ENCODE assay signal across 29 mouse cellular contexts in genomic region chr5:91166601-91167000, GRCm38 (mm10). TPM values are rescaled to one million over a fixed set of nuclear protein-coding genes. Genes with fewer than 3 reads are reported as not detected.
A peak's percentile ranks its signal among the peaks of the same experiment; 100 is the strongest.
DNase-seq lines count a peak whose midpoint lies in the region; ATAC-seq and TF ChIP-seq lines count a peak whose summit lies in the region.
"Had no signal": no experiment of that assay in that cellular context is flagged by ENCODE, and none has a peak within 500 bp of the region (broad histone marks: within the 10 kb centered on the region; RNA-seq: fewer than 3 reads in every experiment).

No protein-coding gene starts in this region.

- no peaks in the 10 kb centered on the region for H3K27me3 ChIP-seq in kidney, postnatal 0 days (ENCODE audit: insufficient read depth, low read length)
- no peaks in the 10 kb centered on the region for H3K27me3 ChIP-seq in lung, postnatal 0 days (replicated peaks; ENCODE audit: insufficient read depth, low read length)
- peaks cover 0 to 3% of the 10 kb centered on the region in 2 experiments; a peak in 2 of 4 replicates for H3K27me3 ChIP-seq in MEL (ENCODE audit: control insufficient read depth in 1 of 2, insufficient read depth in 2 of 2, low read length in 2 of 2)
- H3K27me3 ChIP-seq: embryonic facial prominence, embryonic 13.5 days; forebrain, embryonic 13.5 days; heart, embryonic 12.5 days; heart, embryonic 15.5 days had no signal

- no peaks in the 10 kb centered on the region for H3K9me3 ChIP-seq in kidney, postnatal 0 days (replicated peaks; ENCODE audit: low read length)
- H3K9me3 ChIP-seq in lung, postnatal 0 days (ENCODE audit: low read length) = no peaks in the 10 kb centered on the region
- no peaks in the 10 kb centered on the region for H3K9me3 ChIP-seq in MEL (replicated peaks; ENCODE audit: insufficient read depth, low read length)
- H3K9me3 ChIP-seq: embryonic facial prominence, embryonic 13.5 days; forebrain, embryonic 10.5 days; forebrain, embryonic 13.5 days; heart, embryonic 12.5 days; heart, embryonic 15.5 days had no signal

- TF ChIP-seq CTCF in kidney, postnatal 0 days (IDR thresholded peaks at IDR 0.05; ENCODE audit: low read depth) = no peak
- no peak for TF ChIP-seq CTCF in lung, postnatal 0 days (IDR thresholded peaks at IDR 0.05)
- TF ChIP-seq CTCF in MEL (IDR thresholded peaks at IDR 0.05 in 2 of 3, conservative IDR thresholded peaks at IDR 0.05 in 1 of 3; ENCODE audit: control insufficient read depth in 1 of 3, insufficient read depth in 1 of 3, low read depth in 2 of 3, low read length in 3 of 3, poor library complexity in 1 of 3, severe bottlenecking in 1 of 3) = no peak
- no peak for TF ChIP-seq CTCF in brain, embryonic 14.5 days (IDR thresholded peaks at IDR 0.05; ENCODE audit: borderline replicate concordance, extremely low read depth, insufficient read depth, insufficient read length)

- TF ChIP-seq RAD21 in MEL (IDR thresholded peaks at IDR 0.05; ENCODE audit: low read depth, low read length) = no peak

- peak; percentile 5 for DNase-seq in kidney, postnatal 0 days (ENCODE audit: low spot score)
- no peak for DNase-seq in kidney, postnatal 4 days
- peak; percentile 25 for DNase-seq in lung, postnatal 0 days (ENCODE audit: low spot score)
- no peak for DNase-seq in lung, postnatal 36 days
- DNase-seq in MEL (ENCODE audit: low read depth, low spot score) = peak; percentile 3
- peak; percentile 3 for DNase-seq in brain, embryonic 14.5 days (ENCODE audit: low read depth)
- DNase-seq in adrenal gland, postnatal 4 days (ENCODE audit: low spot score in 2 of 2) = no peak
- DNase-seq: adrenal gland, adult 2 months; adrenal gland, postnatal 25 days; cerebellum, adult 11 months; cerebellum, adult 2 months; cerebellum, adult 9-11 months; cerebellum, postnatal 25 days; gastrocnemius, postnatal 10 days; gastrocnemius, postnatal 36 days; heart, postnatal 4 days had no signal

- no peak overlapping the region for H3K27ac ChIP-seq in kidney, postnatal 0 days
- no peak overlapping the region for H3K27ac ChIP-seq in lung, postnatal 0 days (ENCODE audit: low read length)
- H3K27ac ChIP-seq in MEL (ENCODE audit: control insufficient read depth, low read depth, low read length) = no peak overlapping the region
- H3K27ac ChIP-seq: embryonic facial prominence, embryonic 13.5 days; forebrain, embryonic 10.5 days; forebrain, embryonic 13.5 days; heart, embryonic 15.5 days; hindbrain, embryonic 14.5 days had no signal

- no peak for TF ChIP-seq POLR2A in MEL (IDR thresholded peaks at IDR 0.05; ENCODE audit: control insufficient read depth in 1 of 2, insufficient read depth in 1 of 2, low read depth in 1 of 2, low read length in 2 of 2, poor library complexity in 1 of 2)
- no peak for TF ChIP-seq POLR2A in brain, embryonic 14.5 days (IDR thresholded peaks at IDR 0.05; ENCODE audit: borderline replicate concordance, extremely low read depth, insufficient read depth, insufficient read length, poor library complexity, severe bottlenecking)

- H3K36me3 ChIP-seq in kidney, postnatal 0 days (ENCODE audit: insufficient read depth, low read length) = no peaks in the 10 kb centered on the region
- no peaks in the 10 kb centered on the region for H3K36me3 ChIP-seq in lung, postnatal 0 days (ENCODE audit: insufficient read depth, low read length)
- H3K36me3 ChIP-seq in MEL (ENCODE audit: control insufficient read depth in 1 of 2, insufficient read depth in 2 of 2, low read length in 2 of 2) = no peaks in the 10 kb centered on the region
- H3K36me3 ChIP-seq: embryonic facial prominence, embryonic 13.5 days; forebrain, embryonic 10.5 days; heart, embryonic 12.5 days; heart, embryonic 15.5 days had no signal

- H3K4me2 ChIP-seq in kidney, postnatal 0 days (ENCODE audit: low read length) = no peak overlapping the region
- no peak overlapping the region for H3K4me2 ChIP-seq in lung, postnatal 0 days (replicated peaks; ENCODE audit: low read depth, low read length)
- H3K4me2 ChIP-seq: embryonic facial prominence, embryonic 13.5 days; forebrain, embryonic 13.5 days; heart, embryonic 12.5 days; heart, embryonic 15.5 days; hindbrain, embryonic 14.5 days had no signal

- ATAC-seq in kidney, postnatal 0 days (replicated peaks; ENCODE audit: low FRiP score, low read depth) = no peak
- no peak for ATAC-seq in lung, postnatal 0 days
- ATAC-seq: forebrain, embryonic 13.5 days; forebrain, embryonic 16.5 days; intestine, postnatal 0 days had no signal

- 79% methylated on average over 5 of the region's 5 CpGs for WGBS in kidney, postnatal 0 days
- WGBS in lung, postnatal 0 days = 64% methylated on average over 5 of the region's 5 CpGs

- H3K79me2 ChIP-seq in MEL (ENCODE audit: control insufficient read depth, insufficient read depth, low read length, poor library complexity) = no peaks in the 10 kb centered on the region

- no peak for TF ChIP-seq EP300 in lung, postnatal 0 days (IDR thresholded peaks at IDR 0.05)
- no peak for TF ChIP-seq EP300 in MEL (IDR thresholded peaks at IDR 0.05; ENCODE audit: low read depth in 1 of 2, low read length in 2 of 2)

- no peak overlapping the region for H3K9ac ChIP-seq in kidney, postnatal 0 days (ENCODE audit: low read depth, low read length)
- no peak overlapping the region for H3K9ac ChIP-seq in lung, postnatal 0 days (replicated peaks; ENCODE audit: low read depth)
- H3K9ac ChIP-seq in MEL (ENCODE audit: control insufficient read depth, low read depth, low read length, poor library complexity, severe bottlenecking) = no peak overlapping the region
- H3K9ac ChIP-seq: embryonic facial prominence, embryonic 13.5 days; forebrain, embryonic 13.5 days; heart, embryonic 12.5 days; heart, embryonic 15.5 days; hindbrain, embryonic 14.5 days had no signal

- H3K4me3 ChIP-seq in kidney, postnatal 0 days (replicated peaks; ENCODE audit: low read depth, low read length) = no peak overlapping the region
- H3K4me3 ChIP-seq in lung, postnatal 0 days (ENCODE audit: low read depth, low read length) = no peak overlapping the region
- no peak overlapping the region for H3K4me3 ChIP-seq in MEL (ENCODE audit: control insufficient read depth in 1 of 2, insufficient read depth in 1 of 2, low read depth in 2 of 2, low read length in 2 of 2)
- H3K4me3 ChIP-seq: embryonic facial prominence, embryonic 13.5 days; forebrain, embryonic 10.5 days; forebrain, embryonic 13.5 days; heart, embryonic 12.5 days; heart, embryonic 15.5 days had no signal

- H3K4me1 ChIP-seq in kidney, postnatal 0 days (replicated peaks; ENCODE audit: insufficient read depth, low read length) = no peaks in the 10 kb centered on the region
- H3K4me1 ChIP-seq in lung, postnatal 0 days (ENCODE audit: insufficient read depth, low read depth, low read length) = no peaks in the 10 kb centered on the region
- H3K4me1 ChIP-seq in MEL (ENCODE audit: control insufficient read depth in 1 of 2, insufficient read depth in 2 of 2, low read length in 2 of 2) = no peaks in the 10 kb centered on the region
- H3K4me1 ChIP-seq: forebrain, embryonic 10.5 days; forebrain, embryonic 13.5 days; heart, embryonic 12.5 days; heart, embryonic 15.5 days had no signal

TF ChIP-seq in MEL, 35 proteins besides CTCF, POLR2A, EP300 and RAD21:
- TF ChIP-seq POLR2AphosphoS2 (IDR thresholded peaks at IDR 0.05; ENCODE audit: low read length) (no peak), ZC3H11A (IDR thresholded peaks at IDR 0.05; ENCODE audit: low read depth, low read length) (no peak), MAZ (IDR thresholded peaks at IDR 0.05; ENCODE audit: low read depth, low read length) (no peak), NELFE (IDR thresholded peaks at IDR 0.05; ENCODE audit: low read depth, low read length) (no peak), KAT2A (conservative IDR thresholded peaks at IDR 0.05; ENCODE audit: low read depth, low read length) (no peak), TBP (IDR thresholded peaks at IDR 0.05; ENCODE audit: low read depth, low read length) (no peak), MAX (IDR thresholded peaks at IDR 0.05; ENCODE audit: low read length) (no peak), ETS1 (IDR thresholded peaks at IDR 0.05; ENCODE audit: low read depth, low read length) (no peak), MYB (IDR thresholded peaks at IDR 0.05; ENCODE audit: low read depth, low read length) (no peak), CHD1 (IDR thresholded peaks at IDR 0.05; ENCODE audit: low read depth, low read length) (no peak), MEF2A (IDR thresholded peaks at IDR 0.05; ENCODE audit: extremely low read depth, insufficient replicate concordance, low read depth, low read length, poor library complexity, severe bottlenecking) (no peak), TCF12 (IDR thresholded peaks at IDR 0.05; ENCODE audit: low read depth, low read length) (no peak), UBTF (IDR thresholded peaks at IDR 0.05; ENCODE audit: borderline replicate concordance, insufficient read depth, low read depth, low read length) (no peak), USF1 (IDR thresholded peaks at IDR 0.05; ENCODE audit: low read depth, low read length) (no peak), ZKSCAN1 (IDR thresholded peaks at IDR 0.05; ENCODE audit: low read depth, low read length) (no peak), TAL1 (IDR thresholded peaks at IDR 0.05; ENCODE audit: low read length) (no peak), MXI1 (IDR thresholded peaks at IDR 0.05; ENCODE audit: low read depth, low read length) (no peak), E2F4 (IDR thresholded peaks at IDR 0.05; ENCODE audit: borderline replicate concordance, low read depth, low read length) (no peak), POLR2AphosphoS5 (IDR thresholded peaks at IDR 0.05; ENCODE audit: borderline replicate concordance, low read depth, low read length) (no peak)
TF ChIP-seq in MEL: peak in this region for 0.

RNA-seq across cellular contexts. Expression of gene Areg, which starts 27.2 kb away (rescaled TPM):
- polyA plus RNA-seq in kidney, postnatal 0 days (2015; fragmentation: Nextera tagmentation; extraction: Ambion mirVana) = 0.14 and 0.34 TPM in 2 replicates
- 13.1 and 13.7 TPM in 2 replicates for polyA plus RNA-seq in lung, postnatal 0 days (2015; fragmentation: Nextera tagmentation; extraction: Ambion mirVana)
- not detected in 2 replicates for total RNA-seq in MEL (2012; rRNA removed)
- not detected for polyA plus RNA-seq in MEL (2012; ENCODE audit: insufficient read depth in 1 of 2, insufficient read length in 2 of 2, low read depth in 1 of 2, low replicate concordance in 2 of 2, missing spikeins in 1 of 2)
- 0.08 and 0.15 TPM in 2 replicates for polyA plus RNA-seq in brain, embryonic 14.5 days (2012; rRNA removed)
- total RNA-seq in adrenal gland, postnatal 4 days (2021) = under 1 TPM in 1 of 2 experiments, not detected in 1; 0.34 TPM
- total RNA-seq: adrenal gland, adult 2 months; adrenal gland, postnatal 25 days; common myeloid progenitor, adult 5-6 weeks; gastrocnemius, adult 18-20 months; gastrocnemius, postnatal 10 days; gastrocnemius, postnatal 36 days; granulocyte monocyte progenitor cell, adult 5-6 weeks; heart, postnatal 10 days had no signal
- polyA plus RNA-seq: adrenal gland, adult 2 months; forebrain, embryonic 10.5 days; forebrain, embryonic 13.5 days; forebrain, embryonic 16.5 days; hindbrain, embryonic 11.5 days had no signal

Comparison
In these comparisons a context has a peak if more than half of its experiments do, and no peak if none do; other contexts are left out.
1. DNase-seq: peak in kidney, postnatal 0 days (single experiment), lung, postnatal 0 days (single experiment), MEL (single experiment) and brain, embryonic 14.5 days (single experiment); none in kidney, postnatal 4 days (0 of 2), lung, postnatal 36 days (single experiment) and adrenal gland, postnatal 4 days (0 of 2).
2. RNA of gene Areg, which starts 27.2 kb away (polyA plus RNA-seq): 13.1 to 13.7 TPM in lung, postnatal 0 days; 0.14 to 0.34 TPM in kidney, postnatal 0 days, 0.08 to 0.15 TPM in brain, embryonic 14.5 days and not detected in MEL; every median in the first group is over 10 times any median in the second.